ENCODE assay signal across 17 mouse cellular contexts in the genomic region with DNA sequence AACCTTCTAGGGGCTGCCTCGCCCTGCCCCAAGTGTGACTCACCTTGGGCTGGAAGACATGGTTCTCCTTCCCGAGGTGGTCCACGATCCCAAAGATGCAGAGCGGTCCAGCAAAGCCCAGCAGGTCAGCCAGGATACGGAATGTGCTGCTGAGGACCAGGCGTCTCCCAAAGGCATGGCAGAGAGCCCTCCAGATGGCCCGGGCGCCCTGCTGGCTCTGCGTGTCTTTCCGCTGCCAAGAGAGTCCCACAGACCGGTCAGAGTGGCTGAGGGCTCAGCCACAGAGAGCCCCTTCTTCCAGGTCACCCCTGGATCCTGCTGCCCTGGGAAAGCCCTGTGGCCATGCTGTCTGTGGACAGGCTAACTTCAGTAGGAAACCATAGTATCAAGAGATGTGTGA.
"Had no signal": no experiment of that assay in that cellular context is flagged by ENCODE, and none has a peak within 500 bp of the region (broad histone marks: within the 10 kb centered on the region; RNA-seq: fewer than 3 reads in every experiment).

No protein-coding gene starts in this region.

- H3K9me3 ChIP-seq: limb, embryonic 15.5 days; liver, embryonic 12.5 days; neural tube, embryonic 13.5 days; stomach, embryonic 15.5 days had no signal

- H3K27ac ChIP-seq: limb, embryonic 15.5 days; liver, embryonic 12.5 days; neural tube, embryonic 13.5 days; stomach, embryonic 15.5 days had no signal

- H3K27me3 ChIP-seq: limb, embryonic 15.5 days; liver, embryonic 12.5 days; neural tube, embryonic 13.5 days; stomach, embryonic 15.5 days had no signal

- ATAC-seq: liver, embryonic 12.5 days; midbrain, embryonic 16.5 days had no signal

- H3K4me1 ChIP-seq: limb, embryonic 15.5 days; liver, embryonic 12.5 days; megakaryocyte, embryonic 14.5 days; stomach, embryonic 15.5 days had no signal

- H3K4me2 ChIP-seq: limb, embryonic 15.5 days; liver, embryonic 12.5 days; lung, embryonic 14.5 days; midbrain, embryonic 11.5 days; neural tube, embryonic 13.5 days; stomach, embryonic 15.5 days had no signal

- H3K36me3 ChIP-seq: limb, embryonic 15.5 days; liver, embryonic 12.5 days; neural tube, embryonic 13.5 days; stomach, embryonic 15.5 days had no signal

- H3K4me3 ChIP-seq: limb, embryonic 15.5 days; liver, embryonic 12.5 days; neural tube, embryonic 13.5 days; stomach, embryonic 15.5 days had no signal

- DNase-seq: kidney, postnatal 25 days; layer of hippocampus, adult 9-11 months; layer of hippocampus, postnatal 36 days; lung, embryonic 14.5 days; lung, postnatal 10 days; lung, postnatal 4 days; retina, postnatal 1 day; right cerebral cortex, postnatal 14 days; thymus, adult 2 months; thymus, postnatal 36 days had no signal

- H3K9ac ChIP-seq: limb, embryonic 15.5 days; liver, embryonic 12.5 days; lung, embryonic 14.5 days; neural tube, embryonic 13.5 days; stomach, embryonic 15.5 days had no signal
